Mouse (Mus musculus) MEL (cell line): ENCODE data around the gene Scn3b.

Experiments
- BHLHE40 ChIP-seq: IDR thresholded peaks from 2 replicates; pipeline ENCODE4 v1.6.1; 2012; ENCODE audit warnings: low read depth, mild to moderate bottlenecking, inconsistent platforms, low read length, improper control_type of control experiment, borderline replicate concordance
- CHD1 ChIP-seq: IDR thresholded peaks from 2 replicates; pipeline ENCODE4 v1.6.1; 2012; ENCODE audit warnings: low read depth, mild to moderate bottlenecking, inconsistent platforms, low read length, improper control_type of control experiment
- CTCF ChIP-seq, 3 experiments: IDR thresholded peaks in 2 of 3; conservative IDR thresholded peaks in 1 of 3; 2 replicates each; pipeline ENCODE4 v1.5.1; 2011 to 2012; ENCODE audit warnings: low read length in 3 of 3, low read depth in 2 of 3, mild to moderate bottlenecking in 2 of 3, improper control_type of control experiment in 1 of 3, inconsistent platforms in 1 of 3, mixed read lengths in 1 of 3, moderate library complexity in 1 of 3; ENCODE audit not compliant: control insufficient read depth in 1 of 3, insufficient read depth in 1 of 3, poor library complexity in 1 of 3, severe bottlenecking in 1 of 3
- EP300 ChIP-seq, 2 experiments: IDR thresholded peaks; 2 replicates each; pipeline ENCODE4 v1.6.1; 2011; ENCODE audit warnings: improper control_type of control experiment in 2 of 2, low read length in 2 of 2, low read depth in 1 of 2, mild to moderate bottlenecking in 1 of 2
- MAFK ChIP-seq: IDR thresholded peaks from 2 replicates; pipeline ENCODE4 v1.6.1; 2011; ENCODE audit warnings: low read depth, mild to moderate bottlenecking, low read length, improper control_type of control experiment, borderline replicate concordance
- MAZ ChIP-seq: IDR thresholded peaks from 2 replicates; pipeline ENCODE4 v1.6.1; 2012; ENCODE audit warnings: low read depth, mild to moderate bottlenecking, inconsistent platforms, low read length, improper control_type of control experiment
- POLR2A ChIP-seq, 2 experiments: IDR thresholded peaks; 2 replicates each; pipeline ENCODE4 v1.6.1; 2011 to 2012; ENCODE audit warnings: low read length in 2 of 2, mild to moderate bottlenecking in 2 of 2, control low read depth in 1 of 2, improper control_type of control experiment in 1 of 2, low read depth in 1 of 2, moderate library complexity in 1 of 2; ENCODE audit not compliant: control insufficient read depth in 1 of 2, insufficient read depth in 1 of 2, poor library complexity in 1 of 2
- RCOR1 ChIP-seq: IDR thresholded peaks from 2 replicates; pipeline ENCODE4 v1.6.1; 2012; ENCODE audit warnings: low read depth, mild to moderate bottlenecking, inconsistent platforms, low read length, improper control_type of control experiment
- ZKSCAN1 ChIP-seq: IDR thresholded peaks from 2 replicates; pipeline ENCODE4 v1.6.1; 2012; ENCODE audit warnings: low read depth, mild to moderate bottlenecking, inconsistent platforms, low read length, improper control_type of control experiment, moderate library complexity
- ZMIZ1 ChIP-seq: IDR thresholded peaks from 2 replicates; pipeline ENCODE4 v1.6.1; 2012; ENCODE audit warnings: low read depth, mild to moderate bottlenecking, inconsistent platforms, low read length, improper control_type of control experiment, moderate library complexity

GRCm38 (mm10) chr9:40269103-40269861 lies at the start of gene Scn3b:
- no peak for TF ChIP-seq EP300 (IDR thresholded peaks at IDR 0.05; ENCODE audit: low read depth in 1 of 2, low read length in 2 of 2)
- TF ChIP-seq MAFK: no peak
- no peak for TF ChIP-seq POLR2A (IDR thresholded peaks at IDR 0.05; ENCODE audit: control insufficient read depth in 1 of 2, insufficient read depth in 1 of 2, low read depth in 1 of 2, low read length in 2 of 2, poor library complexity in 1 of 2)
- no peak for TF ChIP-seq CHD1
- no peak for TF ChIP-seq CTCF (IDR thresholded peaks at IDR 0.05 in 2 of 3, conservative IDR thresholded peaks at IDR 0.05 in 1 of 3; ENCODE audit: control insufficient read depth in 1 of 3, insufficient read depth in 1 of 3, low read depth in 2 of 3, low read length in 3 of 3, poor library complexity in 1 of 3, severe bottlenecking in 1 of 3)
- no peak for TF ChIP-seq BHLHE40
- TF ChIP-seq ZKSCAN1: no peak
- no peak for TF ChIP-seq ZMIZ1
- TF ChIP-seq MAZ: no peak
- no peak for TF ChIP-seq RCOR1
